Mouse (Mus musculus): ENCODE measurements around the gene Daam1. TPM values are rescaled to one million over a fixed set of nuclear protein-coding genes. Genes with fewer than 3 reads are reported as not detected.

The Daam1 gene
- polyA plus RNA-seq, 1 experiment: 37.2 TPM

GRCm38 (mm10) chr12:71924978-71925529 is 94.2 kb downstream of the Daam1 start:
- TF ChIP-seq GATA1 (IDR thresholded peaks at IDR 0.05; ENCODE audit: low read length): no peak

- no peak for TF ChIP-seq GATA1 (IDR thresholded peaks at IDR 0.05; ENCODE audit: low read length)
Observed at GRCm38 (mm10) chr12:71925990-71926700, 95.3 kb downstream of the Daam1 start.

- TF ChIP-seq GATA1 (IDR thresholded peaks at IDR 0.05; ENCODE audit: low read length): no peak
Observed at GRCm38 (mm10) chr12:71928092-71928491, 97.2 kb downstream of the Daam1 start.

- no peak for TF ChIP-seq GATA1 (IDR thresholded peaks at IDR 0.05; ENCODE audit: low read length)
Observed at GRCm38 (mm10) chr12:71929876-71930275, 99.0 kb downstream of the Daam1 start.

- peak; percentile 25 for TF ChIP-seq GATA1 (IDR thresholded peaks at IDR 0.05; ENCODE audit: low read length)
Observed at GRCm38 (mm10) chr12:71932433-71933386, 101.8 kb downstream of the Daam1 start.

GRCm38 (mm10) chr12:71933989-71934645 is 103.2 kb downstream of the Daam1 start:
- TF ChIP-seq GATA1 (IDR thresholded peaks at IDR 0.05; ENCODE audit: low read length): no peak

- TF ChIP-seq GATA1 (IDR thresholded peaks at IDR 0.05; ENCODE audit: low read length): no peak
Observed at GRCm38 (mm10) chr12:71936636-71937035, 105.8 kb downstream of the Daam1 start.

GRCm38 (mm10) chr12:71938513-71938912 is 107.6 kb downstream of the Daam1 start:
- TF ChIP-seq GATA1 (IDR thresholded peaks at IDR 0.05; ENCODE audit: low read length): no peak

GRCm38 (mm10) chr12:71941290-71941689 is 110.4 kb downstream of the Daam1 start:
- no peak for TF ChIP-seq GATA1 (IDR thresholded peaks at IDR 0.05; ENCODE audit: low read length)

- TF ChIP-seq GATA1 (IDR thresholded peaks at IDR 0.05; ENCODE audit: low read length): no peak
Observed at GRCm38 (mm10) chr12:71943112-71943511, 112.2 kb downstream of the Daam1 start.

- TF ChIP-seq GATA1 (IDR thresholded peaks at IDR 0.05; ENCODE audit: low read length): no peak
Observed at GRCm38 (mm10) chr12:71943646-71944045, 112.8 kb downstream of the Daam1 start.

- no peak for TF ChIP-seq GATA1 (IDR thresholded peaks at IDR 0.05; ENCODE audit: low read length)
Observed at GRCm38 (mm10) chr12:71945844-71946243, 115.0 kb downstream of the Daam1 start.

- TF ChIP-seq GATA1 (IDR thresholded peaks at IDR 0.05; ENCODE audit: low read length): no peak
Observed at GRCm38 (mm10) chr12:71946448-71946847, 115.6 kb downstream of the Daam1 start.

- TF ChIP-seq GATA1 (IDR thresholded peaks at IDR 0.05; ENCODE audit: low read length): no peak
Observed at GRCm38 (mm10) chr12:71948972-71949371, 118.1 kb downstream of the Daam1 start.

- no peak for TF ChIP-seq GATA1 (IDR thresholded peaks at IDR 0.05; ENCODE audit: low read length)
Observed at GRCm38 (mm10) chr12:71949606-71950005, 118.7 kb downstream of the Daam1 start.

Measured in G1E-ER4 (cell line).